Mouse (Mus musculus) liver, embryonic 15.5 days (tissue): ENCODE results near the gene Olfr985. TPM values are rescaled to one million over a fixed set of nuclear protein-coding genes. Genes with fewer than 3 reads are reported as not detected.

ENCODE experiments used
- ATAC-seq: fragments of 200-750 bp; cut with Nextera tagmentation; 2 replicates; pipeline ENCODE4 v1.8.0; 2017; ENCODE audit warnings: moderate number of reproducible peaks, mild to moderate bottlenecking, moderate library complexity; ENCODE audit not compliant: insufficient read depth
- H3K27ac ChIP-seq: fragments of 300-500 bp; sonication (generic); replicated peaks from 2 replicates; pipeline ENCODE4 v1.5.1; 2015; ENCODE audit warnings: mild to moderate bottlenecking, inconsistent platforms
- H3K27me3 ChIP-seq: fragments of 300-500 bp; sonication (generic); 2 replicates; pipeline ENCODE4 v1.6.1; 2015; ENCODE audit warnings: mild to moderate bottlenecking, inconsistent platforms
- H3K36me3 ChIP-seq: fragments of 300-500 bp; sonication (generic); replicated peaks from 2 replicates; pipeline ENCODE4 v1.6.1; 2015; ENCODE audit warnings: moderate library complexity, mild to moderate bottlenecking, inconsistent platforms
- H3K4me1 ChIP-seq: fragments of 300-500 bp; sonication (generic); replicated peaks from 2 replicates; pipeline ENCODE4 v1.6.1; 2015; ENCODE audit warnings: inconsistent platforms
- H3K4me2 ChIP-seq: fragments of 300-500 bp; sonication (generic); 2 replicates; pipeline ENCODE4 v1.6.1; 2015; ENCODE audit warnings: moderate library complexity, mild to moderate bottlenecking, inconsistent platforms
- H3K4me3 ChIP-seq: fragments of 300-500 bp; sonication (generic); replicated peaks from 2 replicates; pipeline ENCODE4 v1.5.1; 2015; ENCODE audit warnings: mild to moderate bottlenecking, inconsistent platforms
- H3K9ac ChIP-seq: fragments of 300-500 bp; sonication (generic); 2 replicates; pipeline ENCODE4 v1.6.1; 2015; ENCODE audit warnings: moderate library complexity, mild to moderate bottlenecking, inconsistent platforms
- H3K9me3 ChIP-seq: fragments of 300-500 bp; sonication (generic); replicated peaks from 2 replicates; pipeline ENCODE4 v1.6.1; 2016; ENCODE audit warnings: inconsistent platforms
- WGBS: fragments of 180-500 bp; shearing (Covaris S2); methylation state at CpG from one replicate; pipeline ENCODE4 v1.1.7; 2015; ENCODE audit warnings: mixed read lengths; ENCODE audit not compliant: insufficient replicate concordance; 5-methylcytosine and 5-hydroxymethylcytosine counted together
- polyA plus RNA-seq: library from polyadenylated mRNA; unstranded; fragments of >200 nt; fragmentation: Nextera tagmentation; extraction: Ambion mirVana; gene quantifications from 2 replicates; pipeline ENCODE4 v1.2.1, GENCODE M21; 2015

Olfr985 gene
- polyA plus RNA-seq, 1 experiment from 2014 or later: not detected

DNA sequence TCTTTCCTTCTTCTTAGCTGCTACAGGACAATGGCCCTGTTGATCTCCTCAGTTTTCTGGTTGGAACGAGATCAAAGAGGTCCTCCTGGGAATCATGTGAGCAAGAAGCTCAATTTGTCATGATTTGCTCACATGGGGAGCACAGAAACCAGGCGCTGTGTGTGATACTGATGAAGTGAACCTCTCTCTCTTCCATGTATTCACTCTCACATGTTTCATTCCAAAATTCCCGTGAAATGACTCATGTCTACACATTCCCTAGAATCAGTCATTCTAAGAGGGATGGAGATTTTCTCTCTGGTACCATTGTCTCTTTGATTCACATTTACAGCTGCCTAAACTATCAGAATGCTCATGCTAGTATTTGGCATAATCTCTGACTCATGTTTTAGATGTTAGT lies 35.2 kb downstream of the Olfr985 start:
- WGBS: 40% methylated on average over 3 of the region's 3 CpGs
- no peaks in the 10 kb centered on the region for H3K27me3 ChIP-seq
- H3K9ac ChIP-seq: no peak overlapping the region
- no peaks in the 10 kb centered on the region for H3K4me1 ChIP-seq
- no peak overlapping the region for H3K4me2 ChIP-seq
- H3K9me3 ChIP-seq: no peaks in the 10 kb centered on the region
- no peak overlapping the region for H3K27ac ChIP-seq
- H3K4me3 ChIP-seq: no peak overlapping the region
- ATAC-seq: no peak
- no peaks in the 10 kb centered on the region for H3K36me3 ChIP-seq

DNA sequence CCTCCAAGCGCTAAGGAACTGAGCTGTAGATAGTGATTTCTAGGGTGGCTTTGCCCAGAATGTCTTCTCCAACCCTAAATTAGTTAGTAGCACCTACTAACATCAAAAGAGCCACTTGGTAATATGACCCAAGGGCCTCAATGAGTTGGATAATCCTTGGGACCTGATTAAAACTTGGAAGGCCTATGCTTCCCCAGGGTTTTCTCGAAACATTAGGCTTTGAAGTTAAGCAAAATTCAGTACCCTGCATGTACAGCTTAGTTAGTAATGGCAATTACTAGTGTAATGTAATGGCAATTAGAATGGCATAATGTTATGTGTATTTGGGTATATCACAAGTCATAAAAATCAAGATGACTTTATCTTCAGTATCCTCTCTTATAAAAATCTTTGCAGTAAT lies 36.5 kb downstream of the Olfr985 start, which contains the start of gene Olfr983:
Olfr983 (minus strand) TSS at position 101 of the 400 bp plus-strand sequence.
- H3K36me3 ChIP-seq: no peaks in the 10 kb centered on the region
- no peak within 1 kb of the TSS for H3K9ac ChIP-seq
- H3K27me3 ChIP-seq: no peaks in the 10 kb centered on the region
- H3K27ac ChIP-seq: no peak within 1 kb of the TSS
- no peak within 1 kb of the TSS for H3K4me2 ChIP-seq
- no peaks in the 10 kb centered on the region for H3K4me1 ChIP-seq
- no peak for ATAC-seq
- no peaks in the 10 kb centered on the region for H3K9me3 ChIP-seq
- no peak within 1 kb of the TSS for H3K4me3 ChIP-seq
- 50% methylated on average over 2 of the region's 2 CpGs for WGBS

Other genes with a start within 250 kb of the Olfr985 start
- gene Olfr229, start 222.8 kb downstream of the Olfr985 start, polyA plus RNA-seq: not detected in 2 replicates
- not detected in 2 replicates for gene Olfr974, start 192.7 kb downstream of the Olfr985 start, polyA plus RNA-seq
- not detected in 2 replicates for gene Olfr975, start 178.1 kb downstream of the Olfr985 start, polyA plus RNA-seq
- gene Olfr976, start 169.1 kb downstream of the Olfr985 start, polyA plus RNA-seq: not detected in 2 replicates
- gene Olfr978, start 138.1 kb downstream of the Olfr985 start, polyA plus RNA-seq: not detected in 2 replicates
- not detected in 2 replicates for gene Olfr979, start 126.7 kb downstream of the Olfr985 start, polyA plus RNA-seq
- not detected in 2 replicates for gene Olfr980, start 120.6 kb downstream of the Olfr985 start, polyA plus RNA-seq
- not detected in 2 replicates for gene Olfr981, start 108.7 kb downstream of the Olfr985 start, polyA plus RNA-seq
- gene Olfr982, start 56.4 kb downstream of the Olfr985 start, polyA plus RNA-seq: not detected in 2 replicates
- gene Olfr983, start 36.6 kb downstream of the Olfr985 start, polyA plus RNA-seq: not detected in 2 replicates
- gene Olfr984, start 16.0 kb downstream of the Olfr985 start, polyA plus RNA-seq: not detected in 2 replicates
- gene Tmem225, start 17.9 kb upstream of the Olfr985 start, polyA plus RNA-seq: not detected in 2 replicates
- gene Olfr986, start 50.7 kb upstream of the Olfr985 start, polyA plus RNA-seq: not detected in 2 replicates
- 0.79 and 0.82 TPM in 2 replicates for gene Zfp202, start 62.1 kb upstream of the Olfr985 start, polyA plus RNA-seq
- 0.54 and 0.85 TPM in 2 replicates for gene Scn3b, start 139.0 kb upstream of the Olfr985 start, polyA plus RNA-seq